Mouse (Mus musculus): ENCODE data around the gene Srsf11. TPM values are rescaled to one million over a fixed set of nuclear protein-coding genes. Genes with fewer than 3 reads are reported as not detected.

The Srsf11 gene
- 231 and 275 TPM in 2 replicates for polyA plus RNA-seq (2015; fragmentation: Nextera tagmentation; extraction: Ambion mirVana)

DNA sequence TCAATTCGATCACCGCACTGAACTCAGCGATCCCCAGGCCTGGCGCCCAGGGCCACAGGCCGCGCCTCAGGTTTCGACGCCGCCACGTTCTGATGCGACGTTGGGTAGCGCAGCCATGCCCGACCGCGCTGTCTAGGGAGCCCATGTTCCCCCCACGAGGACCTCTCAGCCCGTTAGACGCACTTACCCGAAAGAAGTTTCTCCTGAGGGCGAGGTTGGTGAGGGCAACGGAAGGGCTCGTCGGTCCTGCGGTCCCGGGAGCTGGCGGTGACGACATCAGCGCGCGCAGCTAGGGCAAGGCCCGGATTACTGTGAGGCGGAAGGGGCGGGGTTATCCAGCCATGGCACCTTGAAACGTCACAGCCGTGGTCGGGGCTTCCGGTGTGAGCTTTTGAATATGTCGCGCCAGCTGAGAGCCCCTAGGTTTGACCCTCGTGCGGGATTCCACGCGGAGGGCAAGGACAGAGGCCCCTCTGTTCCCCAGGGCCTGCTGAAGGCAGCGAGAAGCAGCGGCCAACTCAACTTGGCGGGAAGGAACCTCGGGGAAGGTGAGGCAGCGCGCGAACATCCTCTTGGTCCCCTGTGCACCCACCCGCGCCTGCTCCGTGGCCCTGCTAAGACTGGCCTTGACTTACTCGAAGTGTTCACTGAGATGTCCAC lies at the start of gene Srsf11, which contains the start of gene Lrrc40:
Gene Srsf11 (minus strand): TSS at position 311 of the 660 bp plus-strand sequence.
Gene Lrrc40 (plus strand): TSS at position 334 of the 660 bp plus-strand sequence.
- Histone ChIP-seq H3K27ac (ENCODE audit: low read length) (peak within 1 kb of the TSS; percentile 85), H3K4me2 (replicated peaks; ENCODE audit: low read depth, low read length) (peak within 1 kb of the TSS; percentile 76), H3K27me3 (ENCODE audit: insufficient read depth, low read length) (no peaks in the 10 kb centered on the region), H3K9ac (replicated peaks; ENCODE audit: low read length) (peak within 1 kb of the TSS; percentile 82), H3K4me1 (ENCODE audit: insufficient read depth, low read length) (peaks cover 24% of the 10 kb centered on the region), H3K4me3 (ENCODE audit: low read length) (peak within 1 kb of the TSS; percentile 80), H3K9me3 (ENCODE audit: low read length) (no peaks in the 10 kb centered on the region), H3K36me3 (ENCODE audit: insufficient read depth, low read length) (no peaks in the 10 kb centered on the region)
- ATAC-seq (ENCODE audit: low FRiP score, low TSS enrichment) = peak; percentile 97
- under 1% methylated on average over 55 of the region's 55 CpGs for WGBS

DNA sequence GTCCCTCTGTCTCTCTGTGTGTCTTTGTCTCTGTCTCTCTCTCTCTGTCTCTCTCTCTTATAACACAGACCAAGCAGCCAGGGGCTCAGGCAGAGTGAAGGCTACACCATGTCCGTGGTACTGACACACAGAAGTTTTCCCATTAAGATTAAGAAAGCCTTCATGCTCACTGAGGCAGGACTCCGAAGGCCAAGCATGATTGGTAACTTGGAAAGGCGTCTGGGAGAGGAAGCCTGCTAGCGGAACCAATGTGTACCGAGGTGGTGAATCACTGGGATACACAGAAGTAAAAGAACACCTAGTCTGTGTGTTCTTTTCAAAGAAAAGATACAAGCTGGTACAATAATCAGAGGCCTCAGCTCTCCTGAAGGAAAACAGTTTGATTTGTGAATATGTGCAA lies 41.4 kb upstream of the Srsf11 start:
- no peak overlapping the region for H3K4me3 ChIP-seq (ENCODE audit: low read length)

GRCm38 (mm10) chr3:158077380-158077772 lies 40.9 kb upstream of the Srsf11 start:
- no peak for ATAC-seq (ENCODE audit: low FRiP score, low TSS enrichment)
- Histone ChIP-seq H3K9me3 (ENCODE audit: low read length) (no peaks in the 10 kb centered on the region), H3K36me3 (ENCODE audit: insufficient read depth, low read length) (no peaks in the 10 kb centered on the region), H3K4me3 (ENCODE audit: low read length) (no peak overlapping the region), H3K4me2 (replicated peaks; ENCODE audit: low read depth, low read length) (no peak overlapping the region), H3K4me1 (ENCODE audit: insufficient read depth, low read length) (no peaks in the 10 kb centered on the region), H3K27ac (ENCODE audit: low read length) (no peak overlapping the region), H3K9ac (replicated peaks; ENCODE audit: low read length) (no peak overlapping the region), H3K27me3 (ENCODE audit: insufficient read depth, low read length) (no peaks in the 10 kb centered on the region)
- 42% methylated on average over 1 of the region's 1 CpGs for WGBS

More for the DNA sequence above, 41.4 kb upstream of the Srsf11 start:
- Histone ChIP-seq H3K4me2 (replicated peaks; ENCODE audit: low read depth, low read length) (no peak overlapping the region), H3K4me1 (ENCODE audit: insufficient read depth, low read length) (no peaks in the 10 kb centered on the region), H3K36me3 (ENCODE audit: insufficient read depth, low read length) (no peaks in the 10 kb centered on the region), H3K9ac (replicated peaks; ENCODE audit: low read length) (no peak overlapping the region), H3K27ac (ENCODE audit: low read length) (no peak overlapping the region), H3K27me3 (ENCODE audit: insufficient read depth, low read length) (no peaks in the 10 kb centered on the region), H3K9me3 (ENCODE audit: low read length) (no peaks in the 10 kb centered on the region)
- ATAC-seq (ENCODE audit: low FRiP score, low TSS enrichment) = no peak
- WGBS = 60% methylated on average over 5 of the region's 5 CpGs

GRCm38 (mm10) chr3:158076685-158077379 lies 40.4 kb upstream of the Srsf11 start:
- no peaks in the 10 kb centered on the region for H3K36me3 ChIP-seq (ENCODE audit: insufficient read depth, low read length)
- ATAC-seq (ENCODE audit: low FRiP score, low TSS enrichment) = no peak; the same call in 1 of the 2 replicates
- no peaks in the 10 kb centered on the region for H3K27me3 ChIP-seq (ENCODE audit: insufficient read depth, low read length)
- no peaks in the 10 kb centered on the region for H3K9me3 ChIP-seq (ENCODE audit: low read length)
- no peaks in the 10 kb centered on the region for H3K4me1 ChIP-seq (ENCODE audit: insufficient read depth, low read length)
- no peak overlapping the region for H3K4me3 ChIP-seq (ENCODE audit: low read length)
- WGBS = 45% methylated on average over 4 of the region's 4 CpGs
- no peak overlapping the region for H3K9ac ChIP-seq (replicated peaks; ENCODE audit: low read length)
- no peak overlapping the region for H3K27ac ChIP-seq (ENCODE audit: low read length)
- H3K4me2 ChIP-seq (replicated peaks; ENCODE audit: low read depth, low read length) = no peak overlapping the region

DNA sequence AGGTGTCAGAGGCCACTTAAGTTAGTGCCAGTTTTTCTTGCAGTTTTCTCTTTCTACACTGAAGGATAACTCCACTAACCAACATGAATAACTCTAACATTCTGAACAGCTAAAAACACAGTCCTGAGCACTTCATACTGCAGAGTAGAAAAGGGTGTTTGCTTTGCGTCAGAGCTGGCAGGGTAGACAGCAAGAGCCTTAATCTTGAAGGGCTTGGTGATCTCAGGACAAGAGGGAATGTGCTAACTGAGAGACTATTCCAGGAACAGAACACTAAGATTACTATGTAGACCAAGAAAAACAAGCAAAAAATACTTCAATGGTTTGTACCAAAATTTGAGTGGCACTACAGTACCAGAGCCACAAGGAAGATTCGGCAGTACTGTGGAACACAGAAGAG lies 38.6 kb upstream of the Srsf11 start:
- Histone ChIP-seq H3K27me3 (ENCODE audit: insufficient read depth, low read length) (no peaks in the 10 kb centered on the region), H3K4me1 (ENCODE audit: insufficient read depth, low read length) (no peaks in the 10 kb centered on the region), H3K27ac (ENCODE audit: low read length) (no peak overlapping the region), H3K9ac (replicated peaks; ENCODE audit: low read length) (no peak overlapping the region), H3K4me2 (replicated peaks; ENCODE audit: low read depth, low read length) (no peak overlapping the region), H3K4me3 (ENCODE audit: low read length) (no peak overlapping the region), H3K36me3 (ENCODE audit: insufficient read depth, low read length) (no peaks in the 10 kb centered on the region), H3K9me3 (ENCODE audit: low read length) (no peaks in the 10 kb centered on the region)
- 92% methylated on average over 2 of the region's 2 CpGs for WGBS
- no peak for ATAC-seq (ENCODE audit: low FRiP score, low TSS enrichment)

DNA sequence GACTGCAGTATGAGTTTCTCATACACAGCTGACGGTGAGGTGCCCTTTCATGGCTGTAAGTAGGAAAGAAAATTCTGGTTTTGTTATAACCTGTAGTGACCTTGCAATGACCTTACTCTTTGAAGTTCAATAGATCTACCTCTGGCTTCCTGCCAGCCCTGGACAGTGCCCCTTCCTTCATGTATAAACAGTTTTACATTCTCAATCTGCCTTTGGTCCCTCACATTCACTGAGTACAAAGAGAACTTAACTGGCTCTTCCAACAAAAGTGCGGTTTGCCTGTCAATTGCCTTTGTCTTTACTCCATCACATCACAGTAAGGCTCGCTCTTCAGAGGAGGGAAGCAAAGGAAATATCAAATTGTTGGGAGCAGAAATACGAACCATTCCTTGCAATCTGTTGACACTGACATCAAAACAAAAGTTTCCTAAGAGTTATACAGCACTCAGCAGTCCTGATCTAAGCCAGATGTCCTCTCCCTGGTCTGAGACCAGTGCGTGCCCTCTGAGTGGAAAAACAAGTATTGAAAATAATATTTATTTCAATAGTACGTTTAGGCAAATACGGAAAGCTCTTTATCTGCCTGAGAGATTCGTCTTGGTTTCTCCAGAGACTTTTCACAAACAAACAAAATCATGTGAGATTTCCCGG lies 32.3 kb upstream of the Srsf11 start:
- 69% methylated on average over 9 of the region's 9 CpGs for WGBS
- no peak overlapping the region for H3K4me3 ChIP-seq (ENCODE audit: low read length)
- H3K4me2 ChIP-seq (replicated peaks; ENCODE audit: low read depth, low read length) = no peak overlapping the region
- H3K27me3 ChIP-seq (ENCODE audit: insufficient read depth, low read length) = no peaks in the 10 kb centered on the region
- no peak overlapping the region for H3K27ac ChIP-seq (ENCODE audit: low read length)
- H3K4me1 ChIP-seq (ENCODE audit: insufficient read depth, low read length) = no peaks in the 10 kb centered on the region
- H3K36me3 ChIP-seq (ENCODE audit: insufficient read depth, low read length) = peaks cover 12% of the 10 kb centered on the region
- no peaks in the 10 kb centered on the region for H3K9me3 ChIP-seq (ENCODE audit: low read length)
- no peak overlapping the region for H3K9ac ChIP-seq (replicated peaks; ENCODE audit: low read length)
- no peak for ATAC-seq (ENCODE audit: low FRiP score, low TSS enrichment)

- no peak overlapping the region for H3K4me3 ChIP-seq (ENCODE audit: low read length)
- no peaks in the 10 kb centered on the region for H3K4me1 ChIP-seq (ENCODE audit: insufficient read depth, low read length)
- no peak overlapping the region for H3K9ac ChIP-seq (replicated peaks; ENCODE audit: low read length)
- no peaks in the 10 kb centered on the region for H3K9me3 ChIP-seq (ENCODE audit: low read length)
- H3K4me2 ChIP-seq (replicated peaks; ENCODE audit: low read depth, low read length) = no peak overlapping the region
- ATAC-seq (ENCODE audit: low FRiP score, low TSS enrichment) = no peak
- no peaks in the 10 kb centered on the region for H3K27me3 ChIP-seq (ENCODE audit: insufficient read depth, low read length)
- H3K27ac ChIP-seq (ENCODE audit: low read length) = no peak overlapping the region
- WGBS = 68% methylated on average over 7 of the region's 7 CpGs
- peaks cover 12% of the 10 kb centered on the region for H3K36me3 ChIP-seq (ENCODE audit: insufficient read depth, low read length)
Measured at GRCm38 (mm10) chr3:158067916-158068315, 31.5 kb upstream of the Srsf11 start.

GRCm38 (mm10) chr3:158065256-158065655 lies 28.8 kb upstream of the Srsf11 start:
- H3K4me2 ChIP-seq (replicated peaks; ENCODE audit: low read depth, low read length) = no peak overlapping the region
- no peak overlapping the region for H3K9ac ChIP-seq (replicated peaks; ENCODE audit: low read length)
- H3K36me3 ChIP-seq (ENCODE audit: insufficient read depth, low read length) = peaks cover 15% of the 10 kb centered on the region
- no peaks in the 10 kb centered on the region for H3K9me3 ChIP-seq (ENCODE audit: low read length)
- WGBS = 92% methylated on average over 2 of the region's 2 CpGs
- no peak for ATAC-seq (ENCODE audit: low FRiP score, low TSS enrichment)
- H3K27me3 ChIP-seq (ENCODE audit: insufficient read depth, low read length) = no peaks in the 10 kb centered on the region
- no peak overlapping the region for H3K4me3 ChIP-seq (ENCODE audit: low read length)
- no peak overlapping the region for H3K27ac ChIP-seq (ENCODE audit: low read length)
- H3K4me1 ChIP-seq (ENCODE audit: insufficient read depth, low read length) = no peaks in the 10 kb centered on the region

GRCm38 (mm10) chr3:158061811-158062523 lies 25.5 kb upstream of the Srsf11 start:
- no peak overlapping the region for H3K9ac ChIP-seq (replicated peaks; ENCODE audit: low read length)
- no peaks in the 10 kb centered on the region for H3K9me3 ChIP-seq (ENCODE audit: low read length)
- H3K36me3 ChIP-seq (ENCODE audit: insufficient read depth, low read length) = peaks cover 12% of the 10 kb centered on the region
- H3K4me2 ChIP-seq (replicated peaks; ENCODE audit: low read depth, low read length) = no peak overlapping the region
- H3K4me3 ChIP-seq (ENCODE audit: low read length) = no peak overlapping the region
- WGBS = 93% methylated on average over 5 of the region's 5 CpGs
- H3K4me1 ChIP-seq (ENCODE audit: insufficient read depth, low read length) = no peaks in the 10 kb centered on the region
- no peaks in the 10 kb centered on the region for H3K27me3 ChIP-seq (ENCODE audit: insufficient read depth, low read length)
- no peak overlapping the region for H3K27ac ChIP-seq (ENCODE audit: low read length)
- 0 out of 2 replicates have a peak, but pooled peaks have one; percentile 51 for ATAC-seq (ENCODE audit: low FRiP score, low TSS enrichment)

Data from kidney, embryonic 16.5 days (tissue).